Mouse (Mus musculus) left cerebral cortex, adult 11 months (tissue): ENCODE data around the gene Bdkrb2.

Source experiments
- DNase-seq: peaks from one replicate; pipeline ENCODE4 v3.0.0; 2022; ENCODE audit warnings: low spot score

Gene Bdkrb2

DNA sequence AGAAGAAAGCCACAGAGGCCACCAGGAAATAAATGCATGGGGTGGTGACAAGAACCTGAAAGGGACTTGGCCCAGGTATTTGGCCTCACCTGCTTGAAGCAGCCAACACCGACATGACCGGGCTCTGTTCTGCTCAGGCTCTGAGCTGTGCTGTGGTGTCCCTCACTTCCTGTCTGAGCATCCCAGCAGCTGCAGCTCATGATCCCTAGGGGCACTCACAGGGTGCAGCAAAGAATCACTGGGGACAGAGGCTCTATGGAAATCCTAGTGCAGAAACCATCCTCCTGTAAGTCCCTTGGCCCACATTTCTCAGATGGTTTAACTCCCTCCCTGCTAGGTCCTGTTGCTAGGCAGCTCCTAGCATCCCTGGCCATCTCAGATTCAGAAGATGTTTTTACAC is 15.9 kb upstream of the Bdkrb2 start:
- no peak for DNase-seq

DNA sequence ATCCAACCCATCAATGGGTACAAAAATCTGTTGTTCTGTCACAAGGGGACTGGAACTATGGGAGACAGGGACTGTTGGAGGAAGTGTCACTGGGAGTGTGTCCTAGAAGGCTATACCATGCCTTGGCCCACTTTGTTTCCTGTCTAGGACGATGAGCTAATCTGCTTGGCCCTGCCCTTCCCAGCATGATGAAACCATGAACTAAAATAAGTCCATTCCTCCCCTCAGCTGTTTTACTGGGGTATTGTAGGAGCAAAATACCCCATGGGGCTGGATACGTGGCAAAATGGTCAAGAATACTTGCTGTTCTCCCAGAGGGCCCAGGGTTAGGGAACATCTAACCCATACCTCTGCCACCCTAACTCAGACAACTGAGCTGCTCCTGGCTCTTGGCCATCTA is 15.0 kb upstream of the Bdkrb2 start:
- DNase-seq = no peak

DNA sequence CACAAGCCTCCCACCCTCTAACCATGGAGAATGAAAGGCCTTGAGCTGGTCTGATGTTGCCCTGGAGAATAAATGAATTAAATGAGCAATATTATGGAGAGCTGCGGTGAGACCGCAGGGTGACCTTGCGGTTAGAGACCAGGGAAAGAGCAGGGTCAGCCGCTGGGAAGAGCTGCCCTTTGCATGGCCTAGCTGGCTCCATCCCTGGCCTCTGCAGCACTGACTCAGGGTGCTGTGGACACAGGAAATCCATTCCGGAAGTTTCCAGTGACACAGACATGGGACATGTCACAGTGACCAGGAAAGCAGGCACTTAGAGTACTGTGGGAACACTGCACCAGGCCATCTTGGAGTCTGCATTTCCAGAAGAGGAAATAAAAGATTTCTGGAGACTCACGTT is 14.1 kb upstream of the Bdkrb2 start:
- DNase-seq = no peak

DNA sequence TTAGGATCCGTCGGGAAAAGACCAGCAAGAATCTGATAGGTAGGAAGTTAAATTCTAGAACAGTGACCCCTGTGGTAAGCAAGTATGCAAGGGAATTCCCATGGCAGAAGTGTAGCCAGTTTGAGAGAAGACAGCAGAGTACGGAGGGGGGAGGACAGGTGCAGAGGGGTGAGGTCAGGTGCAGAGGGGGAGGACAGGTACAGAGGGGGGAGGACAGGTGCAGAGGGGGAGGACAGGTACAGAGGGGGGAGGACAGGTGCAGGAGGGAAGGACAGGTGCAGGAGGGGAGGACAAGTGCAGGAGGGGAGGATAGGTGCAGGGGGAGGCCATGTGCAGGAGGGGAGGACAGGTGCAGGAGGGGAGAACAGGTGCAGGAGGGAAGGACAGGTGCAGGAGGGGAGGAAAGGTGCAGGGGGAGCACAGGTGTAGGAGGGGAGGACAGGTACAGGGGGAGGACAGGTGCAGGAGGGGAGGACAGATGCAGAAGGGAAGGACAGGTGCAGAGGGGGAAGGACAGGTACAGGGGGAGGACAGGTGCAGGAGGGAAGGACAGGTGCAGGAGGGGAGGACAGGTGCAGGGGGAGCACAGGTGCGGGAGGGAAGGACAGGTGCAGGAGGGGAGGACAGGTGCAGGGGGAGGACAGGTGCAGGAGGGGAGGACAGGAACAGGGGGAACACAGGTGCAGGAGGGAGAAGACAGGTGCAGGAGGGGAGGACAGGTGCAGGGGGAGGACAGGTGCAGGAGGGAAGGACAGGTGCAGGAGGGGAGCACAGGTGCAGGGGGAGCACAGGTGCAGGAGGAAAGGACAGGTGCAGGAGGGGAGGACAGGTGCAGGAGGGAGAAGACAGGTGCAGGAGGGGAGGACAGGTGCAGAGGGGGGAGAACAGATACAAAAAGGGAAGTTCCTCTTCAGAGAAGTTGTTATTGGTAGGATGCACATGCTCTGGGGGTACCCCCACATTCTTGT is 12.9 kb upstream of the Bdkrb2 start:
- no peak for DNase-seq

DNA sequence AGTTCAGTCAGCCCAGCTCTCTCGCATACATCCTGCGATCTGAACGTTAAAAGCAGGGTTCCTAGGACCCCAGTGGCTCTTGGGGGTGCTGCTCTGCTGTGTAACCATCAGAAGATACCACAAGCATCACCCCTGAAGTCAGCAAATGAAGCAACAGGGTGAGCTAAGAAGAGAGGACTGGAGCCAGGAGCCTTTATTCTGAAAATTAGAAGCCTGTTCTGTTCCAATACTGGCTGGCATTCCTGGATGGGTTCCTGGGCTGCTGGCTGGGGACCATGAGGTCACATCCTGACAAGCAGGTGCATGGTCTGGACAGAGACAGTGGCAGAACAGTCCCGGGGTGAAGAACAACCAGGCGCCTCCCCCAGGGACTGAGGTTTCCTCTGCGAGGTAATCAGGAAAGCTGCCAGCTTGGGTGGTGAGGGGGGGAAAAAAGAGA is 11.5 kb upstream of the Bdkrb2 start:
- DNase-seq = no peak

DNA sequence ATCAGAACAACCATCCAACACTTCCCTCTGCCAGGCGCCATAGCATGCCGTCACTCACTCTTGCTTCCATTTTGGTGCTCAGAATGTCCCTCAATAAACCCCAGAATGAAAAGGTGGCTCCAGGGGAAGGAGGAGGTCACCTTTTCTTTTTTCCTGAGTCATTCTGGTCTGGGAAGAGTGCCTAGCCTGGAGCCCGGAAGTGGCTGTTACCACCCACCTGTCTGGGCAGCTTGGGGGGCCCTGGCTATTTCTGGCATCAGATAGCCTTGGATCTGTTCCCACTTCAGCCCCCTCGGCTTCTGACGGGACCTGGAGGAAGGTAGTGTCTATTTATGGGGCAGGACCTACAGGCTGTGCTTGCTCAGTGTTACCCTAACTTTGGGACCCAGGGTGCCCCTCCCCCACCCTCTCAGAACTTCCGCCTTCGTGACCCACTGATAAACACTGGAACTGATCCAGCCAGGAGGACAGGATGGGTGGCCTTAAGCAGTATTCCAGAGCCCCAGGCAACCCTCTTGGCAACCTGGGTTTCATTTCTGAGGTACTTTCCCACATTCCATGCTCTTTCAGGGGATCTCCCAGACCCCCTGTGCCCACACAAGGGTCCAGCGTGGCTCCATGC is 8.8 kb upstream of the Bdkrb2 start:
- DNase-seq = no peak

DNA sequence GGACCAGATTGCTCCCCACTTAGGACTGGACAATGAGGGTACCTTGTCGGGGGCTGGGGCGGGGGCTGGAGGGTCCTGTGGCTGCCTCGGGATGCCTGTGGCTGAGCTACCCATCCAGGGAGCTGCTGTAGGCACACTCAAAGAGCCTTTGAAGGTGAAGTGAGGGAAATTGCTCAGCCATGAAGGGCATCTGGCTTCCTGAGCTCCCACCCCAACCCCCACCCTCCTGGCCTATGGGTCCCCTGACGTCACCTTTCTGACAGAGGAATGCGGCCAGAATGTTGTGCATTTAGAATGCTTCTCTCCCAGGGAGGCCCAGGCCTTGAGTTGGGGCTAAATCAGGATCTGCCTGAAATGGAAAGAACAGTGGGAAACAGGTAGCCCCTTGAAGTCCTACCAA is 7.9 kb upstream of the Bdkrb2 start:
- DNase-seq = no peak

DNA sequence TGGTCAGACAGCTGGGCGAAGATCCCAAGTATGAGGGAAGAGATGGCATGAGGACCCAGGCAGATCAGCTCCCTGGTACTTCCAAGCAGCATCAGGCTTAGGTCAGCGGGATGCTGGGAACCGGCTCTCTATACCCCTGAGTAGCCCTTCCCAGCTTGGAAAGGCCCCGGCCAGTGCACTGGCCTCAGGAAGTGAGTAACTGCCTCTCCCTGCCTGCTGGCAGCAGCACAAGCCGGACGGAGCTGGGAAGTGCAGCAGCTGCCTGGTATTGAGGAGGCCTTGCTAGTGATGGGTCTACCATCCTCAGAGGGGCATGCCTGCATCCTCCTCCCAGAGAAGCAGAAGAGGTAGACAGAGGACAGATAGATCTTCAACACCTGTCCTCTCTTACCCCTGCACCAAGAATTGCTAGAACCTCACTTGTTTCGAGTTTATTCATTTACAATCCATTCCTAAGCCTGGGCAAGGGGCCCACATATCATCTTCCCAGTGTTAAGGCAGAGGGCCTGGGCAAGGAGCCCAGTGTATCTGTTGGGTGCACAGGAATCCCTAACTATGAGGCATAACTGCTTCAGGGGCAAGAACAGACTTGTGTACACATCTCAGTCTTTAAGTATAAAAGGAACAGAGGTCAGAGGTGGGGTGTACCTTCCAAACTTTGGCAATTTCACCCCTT is 5.6 kb upstream of the Bdkrb2 start:
- DNase-seq = no peak

DNA sequence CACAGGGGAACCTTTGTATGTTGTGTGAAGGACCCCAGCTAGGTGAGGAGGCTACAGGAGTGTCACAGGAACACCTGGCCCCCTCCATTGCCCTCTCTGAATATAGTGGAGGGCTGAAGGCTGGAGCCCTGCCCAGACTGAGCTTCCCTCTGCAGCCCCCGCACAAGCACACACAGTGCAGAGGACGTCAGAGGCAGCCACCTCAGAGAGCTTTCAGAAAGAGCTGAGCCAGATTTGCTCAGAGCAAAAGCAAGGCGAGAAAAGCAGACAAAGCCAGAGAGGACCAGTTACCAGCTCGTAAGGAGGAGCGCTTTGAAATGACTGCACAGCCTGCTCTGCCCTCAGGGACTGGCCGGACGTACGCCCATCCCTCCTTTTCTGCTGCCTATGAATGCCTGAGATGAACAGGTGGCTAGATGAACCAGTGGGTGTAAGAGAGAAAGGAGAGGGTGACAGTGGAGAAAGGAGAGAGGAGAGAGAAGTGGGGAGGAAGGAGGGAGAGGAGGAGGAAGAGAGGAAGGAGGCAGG is 2.0 kb upstream of the Bdkrb2 start:
- no peak for DNase-seq

DNA sequence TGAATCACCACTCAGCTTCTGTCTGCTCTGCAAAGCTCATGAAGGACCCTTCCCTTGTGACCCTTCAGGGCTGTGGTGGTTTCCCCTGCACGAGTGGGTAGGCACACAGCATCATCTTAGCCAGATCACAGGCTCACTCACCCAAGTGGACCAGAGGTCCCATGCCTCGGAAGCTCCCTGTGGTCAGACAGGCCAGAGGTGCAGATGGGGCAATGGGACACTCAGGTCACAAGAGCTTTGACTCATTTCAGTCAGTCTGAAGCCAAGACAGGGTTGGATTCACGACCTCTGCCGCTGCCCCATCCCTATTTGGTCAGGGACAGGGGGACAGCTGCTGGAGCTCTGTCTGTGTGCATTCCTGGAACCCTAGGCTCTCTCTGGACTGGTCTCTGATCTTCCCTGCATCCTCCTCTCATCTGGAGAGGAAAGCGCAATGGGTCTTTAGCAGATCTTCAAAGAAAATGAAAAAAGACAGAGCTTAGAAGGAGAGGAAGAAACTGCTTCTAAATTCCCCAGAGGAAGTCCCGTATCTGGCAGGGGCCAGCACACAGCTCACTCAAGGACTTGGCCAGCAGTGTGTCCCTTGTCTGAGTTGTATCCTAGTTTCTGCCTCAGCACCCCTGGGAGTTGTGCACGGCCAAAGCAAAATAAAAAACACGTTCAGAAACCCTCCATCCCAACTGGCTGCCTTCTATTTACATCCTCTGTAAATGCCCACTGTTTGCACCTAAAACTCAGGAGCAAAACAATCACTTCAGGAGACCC is 788 bp upstream of the Bdkrb2 start:
- no peak for DNase-seq

DNA sequence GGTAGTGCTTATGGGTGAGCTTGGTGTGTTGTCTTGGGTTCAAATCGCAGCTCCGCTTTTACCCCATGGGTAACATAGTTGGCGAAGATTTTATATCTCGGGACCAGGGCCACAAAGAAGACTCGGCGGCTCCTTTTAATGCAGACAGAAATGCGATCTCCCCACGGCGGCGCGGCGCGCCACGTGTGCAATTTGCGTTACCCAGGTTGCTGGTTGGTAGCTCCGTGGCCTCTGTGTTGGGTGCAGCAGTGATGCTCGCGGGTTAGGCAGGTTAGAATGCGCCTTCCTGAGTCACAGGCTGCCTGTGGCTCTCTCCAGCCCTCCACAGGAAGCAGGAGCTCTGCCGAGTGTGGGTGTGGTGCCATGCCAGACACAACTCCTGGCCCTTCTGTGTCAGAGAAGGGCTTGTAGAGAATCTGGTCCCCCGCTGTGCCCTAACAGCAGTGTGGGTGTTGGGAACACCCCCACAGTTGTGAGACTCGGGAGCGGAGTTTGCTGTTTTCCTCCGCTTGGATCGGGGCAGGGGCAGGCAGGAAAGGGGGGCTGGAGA is 775 bp downstream of the Bdkrb2 start:
- DNase-seq = no peak

DNA sequence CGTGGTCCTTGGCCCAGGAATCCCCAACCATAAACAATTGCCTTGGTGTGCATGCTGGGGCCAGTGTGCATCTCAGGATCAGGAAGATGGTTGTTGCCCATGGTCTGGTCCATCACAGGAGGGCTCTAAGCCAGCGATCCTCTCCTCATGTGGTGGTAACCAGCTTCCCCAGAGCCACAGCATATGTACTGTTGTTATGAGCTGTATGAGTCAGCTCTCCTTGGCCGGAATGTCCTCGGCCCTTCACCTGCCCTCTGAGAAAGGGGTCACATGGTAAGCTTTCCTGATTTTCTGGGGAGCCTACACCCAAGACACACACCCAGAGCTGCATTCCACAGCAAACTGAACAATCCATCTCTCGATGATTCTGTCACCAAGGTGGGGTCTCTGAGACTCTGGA is 2.2 kb downstream of the Bdkrb2 start:
- DNase-seq = no peak

DNA sequence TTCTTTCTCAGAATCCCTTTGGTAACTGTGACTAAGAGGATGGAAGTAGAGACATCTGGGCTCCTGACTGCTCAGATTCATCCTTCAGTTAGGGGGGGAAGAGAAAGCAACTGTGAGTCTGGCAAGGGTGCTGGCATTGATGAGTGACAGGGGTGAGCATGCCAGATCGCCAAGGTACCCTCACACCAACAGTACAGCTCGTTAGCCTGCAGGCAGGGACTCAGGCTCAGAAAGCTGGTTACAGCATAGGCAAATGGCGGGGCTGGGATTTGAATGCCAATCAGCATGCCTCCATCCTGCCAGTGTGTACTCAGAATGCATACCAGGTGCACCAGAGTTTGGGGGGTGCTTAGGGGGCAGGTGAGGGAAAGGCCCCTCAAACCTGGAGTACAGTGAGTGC is 8.8 kb downstream of the Bdkrb2 start:
- DNase-seq = no peak

DNA sequence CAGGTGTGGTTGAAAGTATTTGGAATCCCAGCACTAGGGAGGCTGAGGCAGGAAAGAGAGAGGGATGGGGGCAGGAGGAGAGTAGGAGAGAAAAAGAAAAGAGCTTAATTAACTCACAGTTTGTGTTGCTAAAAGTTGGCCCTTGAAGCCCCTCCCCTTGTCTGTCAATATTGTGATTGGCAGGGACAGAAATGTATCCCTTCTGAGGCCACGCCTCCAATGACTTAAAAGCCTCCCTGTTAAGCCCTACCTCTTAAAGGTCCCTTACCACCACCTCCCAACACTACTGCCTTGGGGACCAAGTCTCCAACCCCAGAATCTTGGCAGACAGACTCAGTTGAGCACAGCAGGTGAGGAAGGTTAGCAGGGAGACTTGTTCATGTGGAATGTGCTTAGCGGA is 9.6 kb downstream of the Bdkrb2 start:
- no peak for DNase-seq

DNA sequence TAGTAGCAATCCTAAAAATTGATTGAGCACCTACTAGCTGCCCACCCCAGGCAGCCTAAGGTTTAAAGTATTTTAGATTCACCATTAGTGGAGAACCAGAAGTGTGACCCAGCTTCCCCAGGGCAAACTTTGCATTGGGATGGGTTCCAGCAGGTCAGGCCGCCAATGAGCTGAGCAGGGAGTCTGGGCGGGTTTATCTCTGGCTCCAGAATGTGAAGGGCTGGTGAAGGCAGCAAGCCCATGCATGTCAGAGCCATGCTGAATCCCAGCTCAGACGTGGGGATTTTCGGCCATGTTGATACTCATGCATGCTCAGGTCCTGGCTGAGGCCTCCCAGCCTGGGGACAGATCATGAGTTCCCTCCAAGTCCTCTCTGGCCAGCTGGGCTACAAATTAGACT is 11.3 kb downstream of the Bdkrb2 start:
- no peak for DNase-seq

DNA sequence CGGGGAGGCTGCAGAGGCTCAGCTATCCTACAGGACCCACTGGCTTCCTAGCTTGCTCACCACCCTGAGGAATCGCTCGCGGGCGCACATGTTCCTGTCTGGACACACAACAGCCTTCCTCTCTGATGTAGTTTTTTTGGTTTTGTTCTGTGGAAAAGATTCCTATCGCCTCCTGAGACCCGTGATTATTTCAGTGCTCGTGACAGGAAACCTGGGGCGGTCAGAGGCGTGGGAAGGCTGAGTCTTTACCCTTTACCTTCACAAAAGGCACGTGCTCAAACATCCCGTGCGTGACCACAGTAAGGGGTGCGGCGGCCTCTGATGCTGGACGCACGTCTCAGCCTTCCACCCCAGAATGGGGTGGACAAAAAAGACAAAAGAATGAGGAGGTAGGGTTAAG is 17.5 kb downstream of the Bdkrb2 start:
- no peak for DNase-seq

DNA sequence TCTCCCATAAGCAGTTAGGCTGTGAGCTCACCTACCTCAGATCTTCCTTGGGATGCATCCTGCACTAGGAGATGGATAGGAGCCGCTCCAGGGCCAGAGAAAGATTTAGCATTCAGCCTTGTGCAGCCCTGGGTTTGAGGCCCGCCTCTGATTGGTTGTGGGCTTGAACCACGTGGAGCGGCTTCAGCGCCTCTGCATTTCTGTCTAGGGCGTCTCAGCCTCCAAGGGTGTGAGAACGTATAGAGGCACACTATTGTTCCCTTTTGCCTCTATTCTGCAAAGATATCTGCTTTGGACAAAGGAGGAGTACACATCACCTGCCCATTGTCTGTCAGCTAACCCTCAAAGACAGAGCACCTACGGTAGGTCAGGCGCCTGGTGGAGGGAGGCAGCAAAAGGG is 19.5 kb downstream of the Bdkrb2 start:
- DNase-seq = no peak

DNA sequence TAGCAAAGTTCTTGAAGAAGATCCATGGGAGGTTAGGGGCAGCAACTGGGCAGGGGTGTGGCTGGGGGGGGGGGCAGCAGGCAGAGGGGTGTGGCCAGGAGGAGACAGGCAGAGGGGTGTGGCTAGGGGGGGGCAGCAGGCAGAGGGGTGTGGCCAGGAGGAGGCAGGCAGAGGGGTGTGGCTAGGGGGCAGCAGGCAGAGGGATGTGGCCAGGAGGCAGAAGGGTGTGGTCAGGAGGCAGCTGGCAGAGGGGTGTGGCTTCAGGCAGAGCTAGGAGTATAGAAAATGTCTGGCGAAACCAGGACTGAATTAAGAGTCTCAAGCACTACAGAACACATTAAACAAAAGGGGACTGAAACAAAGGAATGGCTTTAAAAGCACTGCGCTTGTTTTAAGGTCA is 20.5 kb downstream of the Bdkrb2 start:
- DNase-seq = no peak

DNA sequence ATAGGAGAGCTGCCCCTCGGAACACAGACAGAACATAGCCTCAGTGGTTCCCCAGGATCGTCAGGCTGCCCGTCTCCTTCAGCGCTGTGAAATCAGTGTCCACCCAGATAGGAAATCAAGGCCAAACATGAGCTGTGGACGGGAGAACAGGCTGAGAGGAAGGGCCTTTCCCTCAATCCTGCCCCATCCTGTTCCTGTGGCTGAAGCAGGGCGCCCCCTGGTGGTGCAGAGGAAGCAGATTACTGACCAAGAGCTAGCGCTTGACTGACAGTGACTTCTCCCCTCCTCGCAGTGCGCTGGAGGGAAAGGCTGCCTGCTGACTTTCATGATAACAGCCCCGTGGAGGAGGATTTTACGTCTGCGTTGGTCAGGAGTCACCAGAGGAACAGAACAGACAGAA is 21.8 kb downstream of the Bdkrb2 start:
- DNase-seq = peak; percentile 25

DNA sequence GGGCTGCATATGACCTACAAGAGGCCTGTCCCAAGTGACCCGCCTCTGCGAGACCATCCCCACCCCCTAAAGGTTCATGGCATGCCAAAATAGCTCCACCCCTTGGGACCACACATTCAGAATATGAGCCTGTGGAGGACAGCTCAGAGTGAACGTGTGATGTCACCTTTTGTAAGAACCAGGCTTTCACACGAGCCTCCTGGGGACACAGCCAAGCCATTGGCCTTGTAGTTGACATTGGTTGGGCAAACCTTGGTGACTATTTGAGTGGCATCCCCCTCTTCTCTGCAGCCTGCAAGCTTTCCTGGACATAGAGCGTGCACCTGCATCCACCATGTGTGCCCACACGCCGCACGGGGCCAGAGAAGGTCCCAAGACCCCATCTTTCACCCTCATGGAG is 24.5 kb downstream of the Bdkrb2 start:
- no peak for DNase-seq

DNA sequence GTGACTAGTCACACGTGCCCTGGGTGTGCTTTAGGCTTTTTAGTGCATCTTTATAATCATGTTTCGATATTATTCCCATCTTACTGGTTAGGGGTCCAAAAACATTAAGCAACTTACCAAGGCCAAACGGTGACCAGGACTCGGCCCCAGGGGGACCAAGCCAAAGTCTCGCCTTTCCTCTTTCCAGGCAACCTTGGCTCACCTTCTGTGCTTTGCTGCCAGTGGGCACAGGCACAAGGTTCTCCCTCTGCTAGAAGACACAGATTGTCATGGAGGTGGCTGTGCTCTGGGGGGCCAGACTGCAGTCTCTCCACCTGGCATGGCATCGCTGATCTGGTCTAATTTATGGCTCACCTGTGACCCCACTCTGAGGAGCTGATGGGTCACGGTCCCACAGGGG is 27.8 kb downstream of the Bdkrb2 start:
- no peak for DNase-seq

DNA sequence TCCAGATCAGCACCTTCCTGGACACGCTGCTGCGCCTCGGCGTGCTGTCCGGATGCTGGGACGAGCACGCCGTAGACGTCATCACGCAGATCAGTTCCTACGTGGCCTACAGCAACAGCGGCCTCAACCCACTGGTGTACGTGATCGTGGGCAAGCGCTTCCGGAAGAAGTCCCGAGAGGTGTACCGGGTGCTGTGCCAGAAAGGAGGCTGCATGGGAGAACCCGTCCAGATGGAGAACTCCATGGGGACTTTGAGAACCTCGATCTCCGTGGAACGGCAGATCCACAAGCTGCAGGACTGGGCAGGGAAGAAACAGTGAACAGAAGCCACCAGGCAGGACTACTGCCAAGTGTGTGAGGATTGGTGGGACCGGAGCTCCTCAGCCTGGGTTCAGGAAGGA is 29.3 kb downstream of the Bdkrb2 start:
- DNase-seq = no peak
